Mouse (Mus musculus) heart, embryonic 15.5 days (tissue): ENCODE results near the gene Tom1l2. TPM values are rescaled to one million over a fixed set of nuclear protein-coding genes. Genes with fewer than 3 reads are reported as not detected.
A peak's percentile ranks its signal among the peaks of the same experiment; 100 is the strongest.

Source experiments
- ATAC-seq: fragments of 200-750 bp; cut with Nextera tagmentation; replicated peaks from 2 replicates; pipeline ENCODE4 v1.8.0; 2017; ENCODE audit warnings: low read depth, moderate TSS enrichment; ENCODE audit not compliant: insufficient number of reproducible peaks, insufficient read depth, low FRiP score
- H3K27ac ChIP-seq: fragments of 300-500 bp; sonication (generic); 2 replicates; pipeline ENCODE4 v1.5.1; 2015; ENCODE audit warnings: mild to moderate bottlenecking, inconsistent platforms
- H3K27me3 ChIP-seq: fragments of 300-500 bp; sonication (generic); 2 replicates; pipeline ENCODE4 v1.6.1; 2015; ENCODE audit warnings: inconsistent platforms
- H3K36me3 ChIP-seq: fragments of 300-500 bp; sonication (generic); 2 replicates; pipeline ENCODE4 v1.6.1; 2015; ENCODE audit warnings: mild to moderate bottlenecking, inconsistent platforms
- H3K4me1 ChIP-seq: fragments of 300-500 bp; sonication (generic); replicated peaks from 2 replicates; pipeline ENCODE4 v1.6.1; 2015; ENCODE audit warnings: inconsistent platforms
- H3K4me2 ChIP-seq: fragments of 300-500 bp; sonication (generic); 2 replicates; pipeline ENCODE4 v1.6.1; 2015; ENCODE audit warnings: inconsistent platforms, mild to moderate bottlenecking, moderate library complexity
- H3K4me3 ChIP-seq: fragments of 300-500 bp; sonication (generic); 2 replicates; pipeline ENCODE4 v1.5.1; 2015; ENCODE audit warnings: mild to moderate bottlenecking, inconsistent platforms
- H3K9ac ChIP-seq: fragments of 300-500 bp; sonication (generic); 2 replicates; pipeline ENCODE4 v1.6.1; 2015; ENCODE audit warnings: mild to moderate bottlenecking, inconsistent platforms
- H3K9me3 ChIP-seq: fragments of 300-500 bp; sonication (generic); replicated peaks from 2 replicates; pipeline ENCODE4 v1.6.1; 2016; ENCODE audit warnings: inconsistent platforms
- WGBS: fragments of 180-500 bp; shearing (Covaris S2); methylation state at CpG from one replicate; pipeline ENCODE4 v1.1.7; 2015; ENCODE audit warnings: mixed read lengths; 5-methylcytosine and 5-hydroxymethylcytosine counted together
- polyA plus RNA-seq: library from polyadenylated mRNA; unstranded; fragments of >200 nt; fragmentation: Nextera tagmentation; extraction: Ambion mirVana; gene quantifications from 2 replicates; pipeline ENCODE4 v1.2.1, GENCODE M21; 2015

The Tom1l2 gene
- polyA plus RNA-seq, 1 experiment from 2014 or later, result 30.0 TPM

GRCm38 (mm10) chr11:60211761-60212160, 140.9 kb downstream of the Tom1l2 start:
- Histone ChIP-seq H3K4me1 (peaks cover 74% of the 10 kb centered on the region), H3K27ac (no peak overlapping the region), H3K9ac (no peak overlapping the region), H3K27me3 (no peaks in the 10 kb centered on the region), H3K4me3 (no peak overlapping the region), H3K4me2 (no peak overlapping the region), H3K36me3 (peaks cover 3% of the 10 kb centered on the region; the same call in 1 of the 2 replicates), H3K9me3 (no peaks in the 10 kb centered on the region)
- 68% methylated on average over 12 of the region's 12 CpGs for WGBS
- no peak for ATAC-seq

- ATAC-seq, result no peak
- WGBS, result 60% methylated on average over 3 of the region's 3 CpGs
- peaks cover 74% of the 10 kb centered on the region for H3K4me1 ChIP-seq
- H3K27ac ChIP-seq, result peak overlapping the region; percentile 94
- H3K4me3 ChIP-seq, result peak overlapping the region; percentile 53; the same call in 1 of the 2 replicates
- H3K9ac ChIP-seq, result 0 out of 2 replicates have a peak overlapping the region, but pooled peaks have one; percentile 50
- H3K4me2 ChIP-seq, result peak overlapping the region; percentile 79
- peaks cover 9% of the 10 kb centered on the region; the same call in 1 of the 2 replicates for H3K36me3 ChIP-seq
- H3K27me3 ChIP-seq, result no peaks in the 10 kb centered on the region
- H3K9me3 ChIP-seq, result no peaks in the 10 kb centered on the region
Measured at GRCm38 (mm10) chr11:60211152-60211551, 141.6 kb downstream of the Tom1l2 start.

GRCm38 (mm10) chr11:60210305-60210724, 142.4 kb downstream of the Tom1l2 start:
- Histone ChIP-seq H3K4me2 (peak overlapping the region; percentile 79), H3K27ac (peak overlapping the region; percentile 94), H3K36me3 (peaks cover 16% of the 10 kb centered on the region), H3K4me3 (peak overlapping the region; percentile 53), H3K9me3 (no peaks in the 10 kb centered on the region), H3K9ac (peak overlapping the region; percentile 55), H3K4me1 (peaks cover 78% of the 10 kb centered on the region), H3K27me3 (no peaks in the 10 kb centered on the region)
- WGBS, result under 1% methylated on average over 47 of the region's 47 CpGs
- ATAC-seq, result peak; percentile 88

- peak overlapping the region; percentile 94 for H3K27ac ChIP-seq
- 2% methylated on average over 2 of the region's 2 CpGs for WGBS
- peak overlapping the region; percentile 55 for H3K9ac ChIP-seq
- peak overlapping the region; percentile 79 for H3K4me2 ChIP-seq
- peaks cover 20% of the 10 kb centered on the region for H3K36me3 ChIP-seq
- H3K9me3 ChIP-seq, result no peaks in the 10 kb centered on the region
- H3K4me3 ChIP-seq, result peak overlapping the region; percentile 53
- ATAC-seq, result no peak
- H3K4me1 ChIP-seq, result peaks cover 81% of the 10 kb centered on the region
- H3K27me3 ChIP-seq, result no peaks in the 10 kb centered on the region
Measured at GRCm38 (mm10) chr11:60209933-60210249, 142.8 kb downstream of the Tom1l2 start.

DNA sequence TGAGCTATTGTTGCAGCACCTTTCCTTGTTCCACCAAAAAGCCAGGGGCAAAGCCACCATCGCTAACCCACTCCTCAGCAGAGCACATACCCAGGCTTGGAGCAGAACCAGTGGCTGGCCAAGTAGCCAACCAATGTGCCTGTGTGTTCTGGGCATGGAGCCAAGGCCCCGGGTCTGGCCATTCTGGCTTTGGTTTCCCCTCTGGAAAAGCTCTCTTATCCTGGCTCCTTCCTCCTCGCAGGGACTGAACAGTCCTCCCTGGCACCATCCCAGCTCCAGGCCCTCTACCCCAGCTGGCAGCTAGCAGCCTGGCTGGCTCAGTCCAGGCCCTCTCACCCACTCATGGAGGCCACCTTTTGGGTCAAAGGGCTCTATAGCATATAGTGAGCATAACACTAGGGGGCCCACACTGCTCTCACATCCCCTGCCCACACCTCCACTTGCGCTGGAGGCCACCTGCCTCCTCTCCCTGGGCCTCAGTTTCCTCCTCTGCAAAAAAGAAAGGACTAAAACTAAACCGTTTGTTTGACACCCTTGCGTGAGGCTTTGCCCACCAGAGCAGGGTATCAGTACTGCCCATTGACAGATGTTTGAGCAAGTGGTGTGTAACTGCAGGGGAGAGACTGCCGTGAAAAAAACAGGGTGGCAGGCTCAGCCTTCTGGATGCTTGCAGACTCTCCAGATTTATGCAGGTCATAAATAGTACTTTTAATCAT, 143.3 kb downstream of the Tom1l2 start:
- peak overlapping the region; percentile 53 for H3K4me3 ChIP-seq
- no peaks in the 10 kb centered on the region for H3K27me3 ChIP-seq
- H3K9ac ChIP-seq, result peak overlapping the region; percentile 55
- 29% methylated on average over 7 of the region's 7 CpGs for WGBS
- no peaks in the 10 kb centered on the region for H3K9me3 ChIP-seq
- peak; percentile 71 for ATAC-seq
- peaks cover 25% of the 10 kb centered on the region for H3K36me3 ChIP-seq
- H3K27ac ChIP-seq, result peak overlapping the region; percentile 94
- peak overlapping the region; percentile 79 for H3K4me2 ChIP-seq
- peaks cover 81% of the 10 kb centered on the region for H3K4me1 ChIP-seq

DNA sequence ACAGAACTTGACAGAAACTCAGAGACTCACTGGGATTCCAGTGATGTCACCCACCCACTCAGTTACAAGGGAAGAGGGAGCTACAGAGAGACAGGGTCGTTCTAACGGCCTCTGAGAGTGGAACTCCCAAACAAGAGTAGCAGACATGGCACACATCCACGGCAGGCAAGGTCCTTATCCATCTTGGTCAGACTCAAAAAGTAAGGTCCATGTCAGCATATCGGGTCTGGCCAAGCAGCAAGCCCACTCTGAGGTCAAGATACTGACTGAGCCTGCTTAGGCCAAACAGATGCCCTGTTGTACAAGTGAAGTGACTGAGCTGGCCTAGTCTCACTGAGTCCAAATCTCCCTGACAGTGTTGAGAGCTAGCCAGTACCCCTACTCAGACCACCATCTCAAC, 144.0 kb downstream of the Tom1l2 start:
- H3K27ac ChIP-seq, result peak overlapping the region; percentile 94
- no peaks in the 10 kb centered on the region for H3K27me3 ChIP-seq
- peaks cover 32% of the 10 kb centered on the region for H3K36me3 ChIP-seq
- H3K4me1 ChIP-seq, result peaks cover 81% of the 10 kb centered on the region
- no peak for ATAC-seq
- peak overlapping the region; percentile 55 for H3K9ac ChIP-seq
- peak overlapping the region; percentile 53 for H3K4me3 ChIP-seq
- 19% methylated on average over 4 of the region's 4 CpGs for WGBS
- H3K4me2 ChIP-seq, result peak overlapping the region; percentile 79
- no peaks in the 10 kb centered on the region for H3K9me3 ChIP-seq

DNA sequence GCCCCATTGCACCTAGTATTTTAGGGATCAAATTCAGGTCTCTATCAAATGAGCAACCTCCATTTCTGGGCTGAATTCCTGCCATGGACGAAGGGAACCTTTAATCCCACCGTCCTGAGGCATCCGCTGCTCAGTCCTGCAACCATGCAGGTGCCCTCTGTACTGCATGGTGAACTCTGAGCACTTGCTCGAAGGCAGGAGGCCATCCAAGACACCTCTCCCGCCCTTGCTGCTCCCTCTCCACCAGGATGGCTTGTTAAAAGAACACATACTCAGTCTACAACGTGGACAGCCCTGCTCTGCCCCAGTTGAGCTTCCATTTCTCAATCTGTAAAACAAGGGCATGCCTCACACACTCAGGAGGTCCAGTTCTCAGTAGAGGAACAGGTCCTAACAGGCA, 144.5 kb downstream of the Tom1l2 start:
- H3K4me2 ChIP-seq, result peak overlapping the region; percentile 79
- H3K9ac ChIP-seq, result peak overlapping the region; percentile 55; the same call in 1 of the 2 replicates
- ATAC-seq, result no peak
- H3K4me3 ChIP-seq, result peak overlapping the region; percentile 53
- peaks cover 76% of the 10 kb centered on the region for H3K4me1 ChIP-seq
- H3K27me3 ChIP-seq, result no peaks in the 10 kb centered on the region
- peaks cover 37% of the 10 kb centered on the region for H3K36me3 ChIP-seq
- H3K9me3 ChIP-seq, result no peaks in the 10 kb centered on the region
- H3K27ac ChIP-seq, result peak overlapping the region; percentile 94
- WGBS, result 57% methylated on average over 6 of the region's 6 CpGs

DNA sequence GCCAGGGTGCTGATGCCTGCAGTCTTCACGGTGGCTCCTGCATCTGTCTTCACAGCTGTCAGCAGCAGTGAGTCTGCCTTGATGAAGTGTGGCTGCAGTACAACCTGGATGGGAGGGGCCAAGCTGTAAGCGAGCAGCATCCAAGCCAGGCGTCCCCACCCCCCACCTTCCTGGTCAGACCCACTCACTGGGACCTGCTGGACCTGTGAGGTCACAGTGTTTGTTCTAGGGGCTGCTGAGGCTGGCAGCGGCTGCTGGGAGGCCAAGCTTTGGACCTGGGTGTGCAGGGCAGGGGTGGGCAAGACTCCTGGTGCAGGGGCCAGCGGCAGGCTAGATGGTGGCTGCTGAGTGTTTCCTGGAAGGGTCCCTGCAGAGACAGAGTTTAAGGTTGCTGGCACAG, 146.5 kb downstream of the Tom1l2 start:
- no peak overlapping the region for H3K9ac ChIP-seq

GRCm38 (mm10) chr11:60205026-60205425, 147.7 kb downstream of the Tom1l2 start:
- 78% methylated on average over 12 of the region's 12 CpGs for WGBS
- H3K4me3 ChIP-seq, result no peak overlapping the region
- H3K27ac ChIP-seq, result no peak overlapping the region
- no peak overlapping the region for H3K4me2 ChIP-seq
- peaks cover 68% of the 10 kb centered on the region for H3K36me3 ChIP-seq
- no peaks in the 10 kb centered on the region for H3K27me3 ChIP-seq
- no peak for ATAC-seq
- no peak overlapping the region for H3K9ac ChIP-seq
- no peaks in the 10 kb centered on the region for H3K9me3 ChIP-seq
- peaks cover 53% of the 10 kb centered on the region for H3K4me1 ChIP-seq

More for the DNA sequence above, 146.5 kb downstream of the Tom1l2 start:
- Histone ChIP-seq H3K4me2 (no peak overlapping the region), H3K27ac (no peak overlapping the region), H3K27me3 (no peaks in the 10 kb centered on the region), H3K36me3 (peaks cover 57% of the 10 kb centered on the region), H3K4me1 (peaks cover 58% of the 10 kb centered on the region), H3K4me3 (no peak overlapping the region), H3K9me3 (no peaks in the 10 kb centered on the region)
- WGBS, result 58% methylated on average over 5 of the region's 5 CpGs
- ATAC-seq, result no peak

DNA sequence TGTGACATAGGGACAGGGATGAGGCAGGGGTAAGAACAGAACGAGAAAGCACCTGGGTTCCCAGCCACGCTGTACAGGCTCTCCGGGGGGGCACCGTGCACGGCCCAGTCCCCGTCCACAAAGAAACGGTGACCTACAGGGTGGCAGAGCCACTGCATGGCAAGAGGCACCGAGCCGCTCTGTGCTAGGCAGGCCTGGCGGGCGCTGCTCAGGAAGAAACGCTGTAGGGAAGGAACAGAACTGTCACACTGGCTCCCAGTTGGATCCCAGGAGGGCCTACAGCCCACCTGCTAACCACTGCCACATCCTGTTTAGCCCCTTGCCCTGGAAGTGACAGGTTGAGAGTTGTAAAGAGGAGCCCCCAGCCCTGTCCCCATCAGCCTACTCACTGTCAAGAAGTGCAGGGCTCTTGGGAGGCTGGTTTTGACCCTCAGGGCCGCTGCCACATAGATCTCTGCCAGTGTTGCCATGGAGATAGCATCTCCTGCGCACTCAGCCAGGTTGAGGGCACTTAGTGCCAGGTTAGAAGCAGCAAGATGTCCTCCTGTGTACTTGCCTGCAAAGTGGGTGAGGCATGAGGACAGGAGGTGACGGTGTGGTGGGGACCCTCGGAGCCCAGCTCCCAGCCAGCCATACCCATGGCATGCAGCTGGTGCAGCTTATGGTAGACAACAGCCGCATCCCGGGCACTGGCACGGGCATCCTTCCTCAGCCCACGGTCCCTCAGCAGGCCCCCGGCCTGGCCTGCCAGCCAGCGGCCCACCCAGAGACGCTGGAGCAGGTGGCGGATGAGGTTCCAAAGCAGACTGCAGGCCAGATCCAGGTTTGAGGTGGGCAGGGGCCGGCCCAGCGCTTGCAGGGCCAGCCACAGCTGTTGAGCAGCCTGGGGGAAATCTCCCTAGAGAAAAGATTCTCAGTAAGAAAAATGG, 149.7 kb downstream of the Tom1l2 start:
- H3K9me3 ChIP-seq, result no peaks in the 10 kb centered on the region
- H3K4me1 ChIP-seq, result peaks cover 36% of the 10 kb centered on the region
- no peak overlapping the region for H3K4me3 ChIP-seq
- ATAC-seq, result no peak
- WGBS, result 92% methylated on average over 26 of the region's 26 CpGs
- no peak overlapping the region for H3K9ac ChIP-seq
- H3K27ac ChIP-seq, result no peak overlapping the region
- peaks cover 85% of the 10 kb centered on the region for H3K36me3 ChIP-seq
- no peak overlapping the region for H3K4me2 ChIP-seq
- no peaks in the 10 kb centered on the region for H3K27me3 ChIP-seq

DNA sequence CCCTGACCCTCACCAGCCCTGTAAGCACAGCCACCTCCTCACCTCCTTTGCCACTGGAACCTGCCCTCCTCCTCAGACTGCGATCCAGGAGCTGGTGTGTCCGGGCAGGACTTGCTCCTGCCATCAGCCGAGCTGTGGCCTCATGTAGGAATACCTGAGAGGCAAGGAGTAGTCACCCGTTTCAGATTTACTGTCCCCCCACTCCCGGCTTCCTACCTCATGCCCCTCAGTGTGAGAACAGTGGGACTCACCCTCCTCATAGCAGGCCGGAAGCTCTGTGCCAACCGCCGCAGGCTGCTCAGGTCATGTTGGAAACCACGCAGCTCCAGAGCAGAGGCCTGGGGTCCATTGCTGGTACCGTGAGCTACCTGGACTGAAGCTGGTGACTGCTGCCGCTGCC, 152.3 kb downstream of the Tom1l2 start:
- Histone ChIP-seq H3K4me3 (no peak overlapping the region), H3K27me3 (no peaks in the 10 kb centered on the region), H3K36me3 (peaks cover 85% of the 10 kb centered on the region), H3K9ac (no peak overlapping the region), H3K4me1 (peaks cover 20% of the 10 kb centered on the region), H3K27ac (0 out of 2 replicates have a peak overlapping the region, but pooled peaks have one; percentile 1), H3K4me2 (no peak overlapping the region), H3K9me3 (no peaks in the 10 kb centered on the region)
- ATAC-seq, result no peak
- WGBS, result 82% methylated on average over 11 of the region's 11 CpGs
